Mouse (Mus musculus) cerebellum, adult 2 months (tissue): Measurements from ENCODE around the gene Acsl5. TPM values are rescaled to one million over a fixed set of nuclear protein-coding genes. Genes with fewer than 3 reads are reported as not detected.

Experiments
- DNase-seq, 2 experiments: peaks; one replicate each; pipeline ENCODE4 v3.0.0; 2021
- H3K27ac ChIP-seq: fragments of 200-500 bp; 2 replicates; pipeline ENCODE4 v1.5.1; 2012; ENCODE audit warnings: low read length, control low read depth, inconsistent platforms; ENCODE audit not compliant: insufficient read depth
- H3K27me3 ChIP-seq: fragments of 200-500 bp; 2 replicates; pipeline ENCODE4 v1.6.1; 2012; ENCODE audit warnings: inconsistent platforms, mild to moderate bottlenecking, low read length, moderate library complexity; ENCODE audit not compliant: control insufficient read depth, insufficient read depth
- H3K4me1 ChIP-seq: fragments of 200-500 bp; 2 replicates; pipeline ENCODE4 v1.6.1; 2011; ENCODE audit warnings: low read length; ENCODE audit not compliant: control insufficient read depth, insufficient read depth
- H3K4me3 ChIP-seq: fragments of 200-500 bp; replicated peaks from 2 replicates; pipeline ENCODE3; 2011; ENCODE audit warnings: mild to moderate bottlenecking, low read depth, low read length, control low read depth; ENCODE audit not compliant: insufficient read depth
- CTCF ChIP-seq: fragments of 200-500 bp; IDR thresholded peaks from 2 replicates; pipeline ENCODE4 v1.5.1; 2011; ENCODE audit warnings: low read depth, mild to moderate bottlenecking, control low read depth, low read length, moderate library complexity, borderline replicate concordance; ENCODE audit not compliant: insufficient read depth
- POLR2A ChIP-seq: fragments of 200-500 bp; IDR thresholded peaks from 2 replicates; pipeline ENCODE4 v1.6.1; 2011; ENCODE audit warnings: low read length, control low read depth, borderline replicate concordance; ENCODE audit not compliant: insufficient read depth
- WGBS: fragments of 180-500 bp; shearing (Covaris S2); methylation state at CpG from one replicate; pipeline ENCODE4 v1.1.7; 2018; 5-methylcytosine and 5-hydroxymethylcytosine counted together
- polyA plus RNA-seq: library from polyadenylated mRNA; depleted of rRNA; stranded (reverse); fragments of >200 nt; gene quantifications from 2 replicates; pipeline ENCODE4 v1.2.3, GENCODE M21; 2012

Acsl5 gene
- polyA plus RNA-seq, 1 experiment, result 14.6 TPM

DNA sequence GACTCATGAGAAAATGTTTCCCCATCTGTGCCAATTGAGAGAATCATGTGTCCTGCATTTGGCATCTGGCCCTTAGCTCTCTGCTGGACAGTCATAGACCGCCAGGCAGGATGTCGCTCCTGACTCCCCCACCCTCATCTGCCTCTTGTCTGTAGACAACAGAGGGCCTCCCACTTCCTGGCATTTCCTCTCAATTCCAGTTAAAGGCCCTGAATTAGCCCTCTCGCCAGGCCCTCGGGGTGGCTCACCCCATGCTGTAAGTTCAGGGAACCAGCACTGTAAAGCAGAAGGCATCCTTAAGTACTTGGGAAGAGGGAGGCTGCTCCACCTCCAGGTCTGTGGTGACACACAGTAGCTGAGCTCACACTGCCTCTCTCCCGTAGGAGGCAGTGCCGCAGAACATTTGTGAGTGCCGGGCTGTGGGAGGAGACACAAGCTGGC is 6.9 kb upstream of the Acsl5 start:
- Histone ChIP-seq H3K4me3 (no peak overlapping the region), H3K27me3 (no peaks in the 10 kb centered on the region), H3K27ac (no peak overlapping the region), H3K4me1 (no peaks in the 10 kb centered on the region)
- WGBS, result 6% methylated on average over 7 of the region's 7 CpGs
- no peak for TF ChIP-seq CTCF
- no peak for TF ChIP-seq POLR2A
- peak in 1 of 2 experiments; percentile 9 for DNase-seq

DNA sequence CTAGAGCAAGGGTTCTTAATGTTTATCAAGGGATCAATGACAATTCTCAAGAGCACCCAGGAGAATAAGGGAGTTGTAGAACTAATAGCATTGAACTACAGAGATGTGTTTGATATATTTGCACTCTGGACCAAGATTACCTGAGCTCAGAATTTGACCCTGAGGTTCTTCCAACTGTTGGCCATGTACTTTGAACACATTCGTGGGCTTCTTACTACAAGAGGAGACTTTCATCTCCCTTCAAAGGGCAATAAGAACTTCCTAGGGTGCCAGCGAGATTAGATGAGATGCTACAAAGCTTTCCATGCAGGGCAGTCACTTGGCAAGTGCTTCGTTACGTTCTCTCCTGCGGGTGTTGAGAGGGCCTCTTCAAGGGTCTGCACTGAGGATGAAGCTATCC is 4.2 kb upstream of the Acsl5 start:
- TF ChIP-seq CTCF, result no peak
- no peak for TF ChIP-seq POLR2A
- 85% methylated on average over 5 of the region's 5 CpGs for WGBS
- no peaks in the 10 kb centered on the region for H3K27me3 ChIP-seq
- H3K4me3 ChIP-seq, result no peak overlapping the region
- no peak for DNase-seq
- H3K4me1 ChIP-seq, result no peaks in the 10 kb centered on the region
- no peak overlapping the region for H3K27ac ChIP-seq

DNA sequence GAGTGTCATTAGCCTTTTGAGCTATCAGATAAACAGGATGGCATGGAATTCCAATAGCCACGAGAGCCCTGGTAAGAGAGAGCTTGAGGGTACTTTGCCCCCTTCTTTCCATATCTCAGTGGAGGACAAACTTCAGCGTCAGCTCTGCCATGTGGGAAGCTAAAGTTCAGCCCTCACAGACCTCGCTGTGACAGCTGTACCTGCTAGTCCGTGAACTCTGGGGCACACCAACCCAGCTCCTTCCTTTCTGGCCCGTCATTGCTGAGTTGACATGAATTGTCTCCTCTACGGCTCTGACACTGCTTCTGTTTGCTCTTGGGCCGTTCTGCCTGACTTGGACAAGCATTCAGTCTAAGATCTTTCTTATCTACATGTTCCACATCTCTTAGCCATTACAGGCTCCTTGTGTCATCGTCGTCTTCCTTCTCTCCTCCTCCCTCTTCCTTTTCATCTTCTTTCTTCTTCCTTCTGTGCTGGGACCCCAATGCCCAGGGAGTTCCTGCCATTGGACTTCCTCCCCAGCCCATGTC is 3.7 kb upstream of the Acsl5 start:
- no peaks in the 10 kb centered on the region for H3K4me1 ChIP-seq
- H3K27ac ChIP-seq, result no peak overlapping the region
- DNase-seq, result no peak
- TF ChIP-seq CTCF (no peak), POLR2A (no peak)
- no peaks in the 10 kb centered on the region for H3K27me3 ChIP-seq
- no peak overlapping the region for H3K4me3 ChIP-seq
- WGBS, result 73% methylated on average over 9 of the region's 9 CpGs

DNA sequence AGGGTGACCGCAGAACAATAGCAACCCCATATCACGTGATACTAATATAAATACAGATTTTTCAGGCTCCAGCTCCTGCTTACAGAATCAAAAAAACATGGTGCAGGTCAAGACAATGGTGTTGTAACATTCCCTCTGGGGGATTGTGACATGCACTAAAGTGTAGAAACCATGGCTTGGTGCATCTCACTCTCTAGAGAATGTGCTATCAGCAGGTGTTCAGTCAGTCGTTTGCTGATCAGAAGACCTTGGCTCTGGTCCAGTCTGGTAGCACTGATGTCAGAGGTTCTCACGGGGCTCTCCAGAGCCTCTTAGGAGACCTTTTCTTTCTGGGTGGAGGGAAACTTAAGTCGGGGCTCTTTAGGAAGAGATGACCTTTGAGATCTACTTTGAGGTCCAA is 1.3 kb upstream of the Acsl5 start:
- no peak for DNase-seq
- 70% methylated on average over 5 of the region's 5 CpGs for WGBS
- Histone ChIP-seq H3K4me3 (no peak overlapping the region), H3K4me1 (no peaks in the 10 kb centered on the region), H3K27ac (no peak overlapping the region), H3K27me3 (no peaks in the 10 kb centered on the region)
- TF ChIP-seq POLR2A (no peak), CTCF (no peak)

DNA sequence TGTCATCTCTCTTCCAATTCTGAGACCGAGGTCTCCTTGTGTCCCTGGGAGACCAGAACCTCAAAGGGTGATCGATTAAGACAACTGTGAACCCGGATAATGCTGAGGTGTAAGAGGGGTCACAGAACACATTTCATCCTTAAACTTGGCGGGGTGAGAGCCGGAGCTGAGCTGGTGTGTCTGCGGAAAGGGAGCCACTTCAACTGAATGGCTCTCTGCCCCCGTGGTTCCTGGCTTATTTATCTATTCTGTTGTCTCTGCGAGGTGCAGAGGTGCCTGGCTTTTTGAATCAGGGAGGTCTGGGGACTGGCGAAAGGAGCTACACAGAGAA is 1.5 kb downstream of the Acsl5 start:
- H3K4me3 ChIP-seq, result peak overlapping the region; percentile 54
- TF ChIP-seq CTCF (no peak), POLR2A (no peak)
- WGBS, result 3% methylated on average over 9 of the region's 9 CpGs

DNA sequence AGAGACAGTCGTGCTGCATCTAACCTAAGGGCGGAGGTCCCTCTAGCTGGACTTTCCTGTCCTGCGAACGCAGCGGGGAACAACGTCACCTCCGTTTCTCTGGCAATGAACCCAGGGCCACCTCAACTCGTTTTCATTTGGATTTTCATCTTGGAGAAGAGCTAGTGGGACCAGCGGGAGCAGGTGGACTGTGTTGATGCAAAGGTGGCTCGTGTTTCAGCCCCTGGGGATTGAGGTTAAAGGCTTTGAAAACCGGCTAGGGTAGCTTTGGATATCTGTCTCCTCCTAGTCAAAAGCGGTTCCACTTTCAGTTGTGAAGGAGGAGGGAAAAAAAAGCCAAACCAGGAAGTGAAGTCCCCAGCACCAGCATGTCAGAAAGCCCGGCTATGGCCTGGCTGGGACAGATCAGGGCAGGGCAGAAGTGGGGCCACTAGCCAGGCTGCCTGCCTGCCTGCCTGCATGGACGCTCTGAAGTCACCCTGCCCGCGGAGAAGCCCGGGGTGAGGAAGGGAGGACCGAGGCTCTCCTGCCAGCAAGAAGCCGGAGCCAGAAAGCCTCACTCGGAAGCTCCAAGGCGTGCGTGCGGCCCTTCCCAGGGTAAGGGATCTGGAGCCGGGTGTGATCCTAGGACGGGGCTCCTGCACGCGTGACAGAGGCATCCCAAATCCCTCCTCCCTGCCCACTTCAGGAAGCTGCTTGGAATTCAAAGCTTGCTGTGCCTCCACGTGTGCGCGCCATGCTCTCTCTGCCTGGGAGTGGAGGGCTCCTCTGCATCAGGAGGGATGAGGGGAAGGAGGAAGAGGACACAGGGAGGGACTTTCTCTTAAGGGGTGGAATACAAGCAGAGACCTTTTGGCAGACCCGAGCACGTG is 2.1 kb downstream of the Acsl5 start:
- Histone ChIP-seq H3K4me3 (peak overlapping the region; percentile 54), H3K27ac (peak overlapping the region; percentile 63), H3K4me1 (no peaks in the 10 kb centered on the region), H3K27me3 (no peaks in the 10 kb centered on the region)
- under 1% methylated on average over 32 of the region's 32 CpGs for WGBS
- peak; percentile 64 to 69 for DNase-seq
- TF ChIP-seq CTCF (no peak), POLR2A (peak; percentile 37; the same call in 1 of the 2 replicates)

More for the DNA sequence above, 1.5 kb downstream of the Acsl5 start:
- Histone ChIP-seq H3K27me3 (no peaks in the 10 kb centered on the region), H3K27ac (peak overlapping the region; percentile 63), H3K4me1 (no peaks in the 10 kb centered on the region)
- no peak for DNase-seq

DNA sequence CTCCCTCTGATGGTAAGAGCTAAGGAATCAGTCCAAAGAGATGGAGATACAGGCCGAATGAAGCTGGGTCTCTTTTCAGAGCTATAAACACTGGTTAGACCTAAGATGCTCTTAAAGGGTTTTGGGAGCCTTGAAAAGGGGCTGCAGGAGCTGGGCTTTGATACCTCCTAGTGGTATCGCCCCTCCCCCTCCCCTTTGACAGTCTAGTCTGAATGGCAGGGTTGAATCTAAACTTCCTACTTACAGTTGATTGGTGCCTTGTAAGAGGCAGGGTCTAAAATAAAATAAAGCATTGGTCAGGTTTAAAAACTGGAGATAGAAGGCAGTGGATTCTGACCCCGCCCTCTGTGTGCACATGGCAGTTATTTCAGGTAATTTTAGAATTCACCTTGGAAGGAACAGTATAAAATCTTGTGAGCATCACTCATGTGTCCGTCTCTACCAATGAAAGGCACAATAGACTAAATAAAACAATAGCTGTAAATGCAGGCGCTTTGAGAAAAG is 2.8 kb downstream of the Acsl5 start:
- DNase-seq, result peak in 1 of 2 experiments; percentile 18
- WGBS, result 38% methylated on average over 5 of the region's 5 CpGs
- no peak overlapping the region for H3K27ac ChIP-seq

DNA sequence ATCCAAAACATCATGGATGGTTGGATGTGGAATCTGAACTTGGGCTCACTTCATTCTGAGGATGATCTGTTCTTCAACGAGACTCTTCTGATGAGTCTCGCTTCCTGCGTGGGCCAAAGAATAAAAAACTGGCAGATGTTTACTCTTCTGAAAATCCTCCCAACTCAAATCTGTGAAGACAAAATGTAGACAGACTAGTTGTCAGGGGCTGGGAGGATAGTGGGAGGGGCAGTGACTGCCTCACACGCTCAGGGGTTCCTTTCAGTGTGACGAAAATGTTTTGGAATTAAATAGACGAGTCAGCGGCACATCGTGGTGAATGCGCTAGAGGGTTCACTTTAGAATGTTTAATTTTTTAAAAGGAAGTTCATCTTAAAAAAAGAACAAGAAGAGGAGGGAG is 4.4 kb downstream of the Acsl5 start:
- no peaks in the 10 kb centered on the region for H3K4me1 ChIP-seq
- TF ChIP-seq POLR2A (no peak), CTCF (no peak)
- H3K27ac ChIP-seq, result no peak overlapping the region
- DNase-seq, result no peak
- H3K27me3 ChIP-seq, result no peaks in the 10 kb centered on the region
- no peak overlapping the region for H3K4me3 ChIP-seq
- WGBS, result 80% methylated on average over 9 of the region's 9 CpGs

More for the DNA sequence above, 2.8 kb downstream of the Acsl5 start:
- TF ChIP-seq POLR2A, result no peak
- TF ChIP-seq CTCF, result no peak
- H3K4me1 ChIP-seq, result no peaks in the 10 kb centered on the region
- H3K4me3 ChIP-seq, result peak overlapping the region; percentile 54
- H3K27me3 ChIP-seq, result no peaks in the 10 kb centered on the region
